Comparison of ENCODE assay signal across 8 mouse cellular contexts in the genomic region with DNA sequence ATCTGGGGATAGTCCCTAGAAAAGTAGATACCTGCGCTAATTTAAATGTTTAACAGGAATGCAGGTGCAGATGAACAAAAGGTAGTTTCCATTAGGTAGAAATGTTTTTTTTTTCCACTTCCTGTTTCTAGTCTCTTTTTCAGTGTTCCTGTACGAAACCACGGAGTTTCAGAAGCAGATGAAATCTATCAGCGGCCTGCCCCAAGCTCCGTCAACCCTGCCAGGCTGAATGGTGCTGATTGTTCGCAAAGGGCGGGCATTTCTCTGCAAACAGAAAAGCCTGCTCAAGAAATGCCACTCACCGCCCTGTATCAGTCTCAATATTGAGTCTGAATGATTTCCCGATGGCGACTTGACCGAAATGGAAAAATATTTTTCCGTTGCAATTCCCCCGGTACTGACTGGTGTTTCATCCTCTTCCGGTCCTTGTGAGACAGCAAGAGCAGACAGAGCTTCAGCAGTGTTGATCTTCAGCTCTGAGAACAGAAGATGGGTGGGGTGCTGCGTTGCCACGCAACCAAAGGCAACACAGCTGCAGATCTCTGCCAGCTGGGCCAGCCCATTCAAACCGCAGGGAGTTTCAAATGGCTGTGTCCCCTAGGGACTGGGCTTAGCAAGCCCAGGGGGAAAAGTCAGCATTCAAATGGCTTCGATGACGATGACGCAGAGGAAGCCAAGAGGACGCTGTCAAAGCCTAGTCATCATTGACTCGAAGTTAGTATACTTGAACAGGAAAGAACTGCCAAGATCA. TPM values are rescaled to one million over a fixed set of nuclear protein-coding genes. Genes with fewer than 3 reads are reported as not detected.
DNase-seq lines count a peak whose midpoint lies in the region; ATAC-seq and TF ChIP-seq lines count a peak whose summit lies in the region.

No protein-coding gene starts in this region.

- peak overlapping the region; percentile 56 for H3K4me2 ChIP-seq in hindbrain, embryonic 12.5 days (replicated peaks)
- H3K4me2 ChIP-seq in lung, postnatal 0 days (replicated peaks; ENCODE audit: low read depth, low read length): peak overlapping the region; percentile 65

- ATAC-seq in hindbrain, embryonic 12.5 days (ENCODE audit: low FRiP score): peak; percentile 95
- peak; percentile 99 for ATAC-seq in lung, postnatal 0 days

- no peaks in the 10 kb centered on the region for H3K79me2 ChIP-seq in MEL (ENCODE audit: control insufficient read depth, insufficient read depth, low read length, poor library complexity)

- peak in 1 of 2 experiments; percentile 49; a peak in 1 of 4 replicates for TF ChIP-seq EP300 in MEL (IDR thresholded peaks at IDR 0.05; ENCODE audit: low read depth in 1 of 2, low read length in 2 of 2)
- TF ChIP-seq EP300 in lung, postnatal 0 days (IDR thresholded peaks at IDR 0.05): peak; percentile 71

- peak; percentile 96 for DNase-seq in MEL (ENCODE audit: low read depth, low spot score)
- peak; percentile 61 for DNase-seq in c-Kit-positive CD71-positive TER-119-positive erythroid progenitor cells, embryonic 14.5 days (ENCODE audit: low spot score)
- DNase-seq in frontal cortex, postnatal 10 days (ENCODE audit: low spot score in 2 of 2): peak; percentile 73 to 84
- peak; percentile 73 to 75 for DNase-seq in layer of hippocampus, postnatal 10 days (ENCODE audit: low spot score in 2 of 2)
- DNase-seq in lung, postnatal 0 days (ENCODE audit: low spot score): peak; percentile 97
- peak; percentile 29 for DNase-seq in ovary, postnatal 10 days (ENCODE audit: low spot score)
- DNase-seq in thymus, postnatal 10 days (ENCODE audit: low spot score in 2 of 2): peak; percentile 85 to 93

- peak overlapping the region; percentile 51 to 80 for H3K4me3 ChIP-seq in MEL (ENCODE audit: control insufficient read depth in 1 of 2, insufficient read depth in 1 of 2, low read depth in 2 of 2, low read length in 2 of 2)
- peak overlapping the region; percentile 38 for H3K4me3 ChIP-seq in hindbrain, embryonic 12.5 days
- peak overlapping the region; percentile 43 for H3K4me3 ChIP-seq in lung, postnatal 0 days (ENCODE audit: low read depth, low read length)

- peaks cover 0 to 8% of the 10 kb centered on the region in 2 experiments; a peak in 1 of 4 replicates for H3K4me1 ChIP-seq in MEL (ENCODE audit: control insufficient read depth in 1 of 2, insufficient read depth in 2 of 2, low read length in 2 of 2)
- peaks cover 14% of the 10 kb centered on the region for H3K4me1 ChIP-seq in hindbrain, embryonic 12.5 days
- H3K4me1 ChIP-seq in lung, postnatal 0 days (ENCODE audit: insufficient read depth, low read depth, low read length): no peaks in the 10 kb centered on the region

- H3K36me3 ChIP-seq in MEL (ENCODE audit: control insufficient read depth in 1 of 2, insufficient read depth in 2 of 2, low read length in 2 of 2): peaks cover 0 to 4% of the 10 kb centered on the region in 2 experiments; a peak in 2 of 4 replicates
- no peaks in the 10 kb centered on the region for H3K36me3 ChIP-seq in hindbrain, embryonic 12.5 days
- H3K36me3 ChIP-seq in lung, postnatal 0 days (ENCODE audit: insufficient read depth, low read length): no peaks in the 10 kb centered on the region

- no peak for TF ChIP-seq RAD21 in MEL (IDR thresholded peaks at IDR 0.05; ENCODE audit: low read depth, low read length)

- peaks cover 1 to 3% of the 10 kb centered on the region in 2 experiments; a peak in 2 of 4 replicates for H3K27me3 ChIP-seq in MEL (ENCODE audit: control insufficient read depth in 1 of 2, insufficient read depth in 2 of 2, low read length in 2 of 2)
- no peaks in the 10 kb centered on the region for H3K27me3 ChIP-seq in hindbrain, embryonic 12.5 days
- no peaks in the 10 kb centered on the region for H3K27me3 ChIP-seq in lung, postnatal 0 days (replicated peaks; ENCODE audit: insufficient read depth, low read length)

- peak overlapping the region; percentile 93 for H3K27ac ChIP-seq in MEL (ENCODE audit: control insufficient read depth, low read depth, low read length)
- H3K27ac ChIP-seq in hindbrain, embryonic 12.5 days: peak overlapping the region; percentile 88
- peak overlapping the region; percentile 88 for H3K27ac ChIP-seq in lung, postnatal 0 days (ENCODE audit: low read length)

- TF ChIP-seq CTCF in MEL (IDR thresholded peaks at IDR 0.05 in 2 of 3, conservative IDR thresholded peaks at IDR 0.05 in 1 of 3; ENCODE audit: control insufficient read depth in 1 of 3, insufficient read depth in 1 of 3, low read depth in 2 of 3, low read length in 3 of 3, poor library complexity in 1 of 3, severe bottlenecking in 1 of 3): no peak
- TF ChIP-seq CTCF in lung, postnatal 0 days (IDR thresholded peaks at IDR 0.05): 0 out of 2 replicates have a peak, but pooled peaks have one; percentile 10

- no peaks in the 10 kb centered on the region for H3K9me3 ChIP-seq in MEL (replicated peaks; ENCODE audit: insufficient read depth, low read length)
- no peaks in the 10 kb centered on the region for H3K9me3 ChIP-seq in hindbrain, embryonic 12.5 days (replicated peaks)
- H3K9me3 ChIP-seq in lung, postnatal 0 days (ENCODE audit: low read length): no peaks in the 10 kb centered on the region

- TF ChIP-seq POLR2A in MEL (IDR thresholded peaks at IDR 0.05; ENCODE audit: control insufficient read depth in 1 of 2, insufficient read depth in 1 of 2, low read depth in 1 of 2, low read length in 2 of 2, poor library complexity in 1 of 2): peak; percentile 25 to 56; a peak in 1 of 4 replicates

- 1% methylated on average over 22 of the region's 22 CpGs for WGBS in hindbrain, embryonic 12.5 days
- WGBS in lung, postnatal 0 days: 2% methylated on average over 22 of the region's 22 CpGs

- H3K9ac ChIP-seq in MEL (ENCODE audit: control insufficient read depth, low read depth, low read length, poor library complexity, severe bottlenecking): peak overlapping the region; percentile 76
- peak overlapping the region; percentile 55 for H3K9ac ChIP-seq in hindbrain, embryonic 12.5 days
- peak overlapping the region; percentile 39 for H3K9ac ChIP-seq in lung, postnatal 0 days (replicated peaks; ENCODE audit: low read depth)

TF ChIP-seq in MEL, 35 proteins besides CTCF, POLR2A, EP300 and RAD21 (continues in another document):
- TF ChIP-seq ZKSCAN1 (IDR thresholded peaks at IDR 0.05; ENCODE audit: low read depth, low read length): no peak
- no peak for TF ChIP-seq MAFK (IDR thresholded peaks at IDR 0.05; ENCODE audit: borderline replicate concordance, low read depth, low read length)
- TF ChIP-seq MAX (IDR thresholded peaks at IDR 0.05; ENCODE audit: low read length): peak; percentile 71
- TF ChIP-seq CHD2 (IDR thresholded peaks at IDR 0.05; ENCODE audit: low read length): no peak
- TF ChIP-seq MEF2A (IDR thresholded peaks at IDR 0.05; ENCODE audit: extremely low read depth, insufficient replicate concordance, low read depth, low read length, poor library complexity, severe bottlenecking): no peak
- peak; percentile 1; the same call in 1 of the 2 replicates for TF ChIP-seq ZC3H11A (IDR thresholded peaks at IDR 0.05; ENCODE audit: low read depth, low read length)
- no peak for TF ChIP-seq USF1 (IDR thresholded peaks at IDR 0.05; ENCODE audit: low read depth, low read length)
- TF ChIP-seq SIN3A (IDR thresholded peaks at IDR 0.05; ENCODE audit: low read length): peak; percentile 99
- peak; percentile 80; the same call in 1 of the 2 replicates for TF ChIP-seq CHD1 (IDR thresholded peaks at IDR 0.05; ENCODE audit: low read depth, low read length)
- TF ChIP-seq BHLHE40 (IDR thresholded peaks at IDR 0.05; ENCODE audit: borderline replicate concordance, low read depth, low read length): no peak
- no peak for TF ChIP-seq NRF1 (IDR thresholded peaks at IDR 0.05; ENCODE audit: insufficient read depth, low read depth, low read length, poor library complexity, severe bottlenecking)
- no peak for TF ChIP-seq POLR2AphosphoS2 (IDR thresholded peaks at IDR 0.05; ENCODE audit: low read length)
- peak; percentile 80; the same call in 1 of the 2 replicates for TF ChIP-seq MAZ (IDR thresholded peaks at IDR 0.05; ENCODE audit: low read depth, low read length)
- TF ChIP-seq ETS1 (IDR thresholded peaks at IDR 0.05; ENCODE audit: low read depth, low read length): peak; percentile 96
- TF ChIP-seq ELF1 (IDR thresholded peaks at IDR 0.05; ENCODE audit: low read depth, low read length): peak; percentile 54
- TF ChIP-seq TAL1 (IDR thresholded peaks at IDR 0.05; ENCODE audit: low read length): no peak
- peak; percentile 56 for TF ChIP-seq NELFE (IDR thresholded peaks at IDR 0.05; ENCODE audit: low read depth, low read length)
- TF ChIP-seq KAT2A (conservative IDR thresholded peaks at IDR 0.05; ENCODE audit: low read depth, low read length): no peak
- TF ChIP-seq E2F4 (IDR thresholded peaks at IDR 0.05; ENCODE audit: borderline replicate concordance, low read depth, low read length): no peak
- peak; percentile 68 for TF ChIP-seq TCF12 (IDR thresholded peaks at IDR 0.05; ENCODE audit: low read depth, low read length)
- TF ChIP-seq MYC (IDR thresholded peaks at IDR 0.05; ENCODE audit: low read depth, low read length): no peak
- TF ChIP-seq RCOR1 (IDR thresholded peaks at IDR 0.05; ENCODE audit: low read depth, low read length): peak; percentile 48; the same call in 1 of the 2 replicates
- TF ChIP-seq ZMIZ1 (IDR thresholded peaks at IDR 0.05; ENCODE audit: low read depth, low read length): no peak
- peak; percentile 61; the same call in 1 of the 2 replicates for TF ChIP-seq TBP (IDR thresholded peaks at IDR 0.05; ENCODE audit: low read depth, low read length)
- no peak for TF ChIP-seq MYB (IDR thresholded peaks at IDR 0.05; ENCODE audit: low read depth, low read length)
- TF ChIP-seq GATA1 (IDR thresholded peaks at IDR 0.05; ENCODE audit: low read depth, low read length): no peak
- TF ChIP-seq MXI1 (IDR thresholded peaks at IDR 0.05; ENCODE audit: low read depth, low read length): peak; percentile 79
- TF ChIP-seq GABPA (IDR thresholded peaks at IDR 0.05; ENCODE audit: low read depth, low read length): no peak; the same call in 1 of the 2 replicates
- TF ChIP-seq JUND (IDR thresholded peaks at IDR 0.05; ENCODE audit: low read depth, low read length): peak; percentile 24; the same call in 1 of the 2 replicates
- peak; percentile 44; the same call in 1 of the 2 replicates for TF ChIP-seq ZNF384 (IDR thresholded peaks at IDR 0.05; ENCODE audit: low read depth, low read length)

RNA-seq across cellular contexts. Expression of a gene that starts 47.5 kb away (rescaled TPM):
- 16.2 and 21.5 TPM in 2 replicates for total RNA-seq in MEL (2012; rRNA removed)
- polyA plus RNA-seq in MEL (2012; ENCODE audit: insufficient read depth in 1 of 2, insufficient read length in 2 of 2, low read depth in 1 of 2, low replicate concordance in 2 of 2, missing spikeins in 1 of 2): 10 to 100 TPM; 29.3 to 75.6 TPM
- polyA plus RNA-seq in hindbrain, embryonic 12.5 days (2016; fragmentation: Nextera tagmentation; extraction: Ambion mirVana): 145 and 152 TPM in 2 replicates
- total RNA-seq in layer of hippocampus, postnatal 10 days (2021): 100 to 1,000 TPM; 114 to 131 TPM
- 97.3 and 106 TPM in 2 replicates for polyA plus RNA-seq in lung, postnatal 0 days (2015; fragmentation: Nextera tagmentation; extraction: Ambion mirVana)

Comparison
In these comparisons a context has a peak if more than half of its experiments do, and no peak if none do; other contexts are left out.
1. Peak in every context shown above with its lines: DNase-seq, ATAC-seq, H3K4me3 ChIP-seq and H3K27ac ChIP-seq.
2. DNase-seq: peak in every context shown above with its lines; median percentile 97 in lung, postnatal 0 days; 96 in MEL; 89 in thymus, postnatal 10 days; 78 in frontal cortex, postnatal 10 days; 74 in layer of hippocampus, postnatal 10 days; 61 in c-Kit-positive CD71-positive TER-119-positive erythroid progenitor cells, embryonic 14.5 days; 29 in ovary, postnatal 10 days.